Mouse (Mus musculus) limb, embryonic 15.5 days (tissue): ENCODE measurements at regions not wholly inside any gene's neighbourhood (a gene's known extent, or its start where the extent isn't known, plus 50 kb on each side); places are given as distances from the start of the nearest gene placed in this dataset.

Source experiments
- ATAC-seq: fragments of 200-750 bp; cut with Nextera tagmentation; 2 replicates; pipeline ENCODE4 v1.8.0; 2017; ENCODE audit warnings: low read depth, moderate TSS enrichment; ENCODE audit not compliant: insufficient number of reproducible peaks, low FRiP score, low TSS enrichment
- H3K27ac ChIP-seq: fragments of 300-500 bp; sonication (generic); 2 replicates; pipeline ENCODE4 v1.5.1; 2015; ENCODE audit warnings: moderate library complexity, mild to moderate bottlenecking, inconsistent platforms
- H3K27me3 ChIP-seq: fragments of 300-500 bp; sonication (generic); 2 replicates; pipeline ENCODE4 v1.6.1; 2015; ENCODE audit warnings: inconsistent platforms
- H3K36me3 ChIP-seq: fragments of 300-500 bp; sonication (generic); 2 replicates; pipeline ENCODE4 v1.6.1; 2015; ENCODE audit warnings: inconsistent platforms
- H3K4me1 ChIP-seq: fragments of 300-500 bp; sonication (generic); 2 replicates; pipeline ENCODE4 v1.6.1; 2015; ENCODE audit warnings: inconsistent platforms
- H3K4me2 ChIP-seq: fragments of 300-500 bp; sonication (generic); 2 replicates; pipeline ENCODE4 v1.6.1; 2015; ENCODE audit warnings: mild to moderate bottlenecking, inconsistent platforms
- H3K4me3 ChIP-seq: fragments of 300-500 bp; sonication (generic); 2 replicates; pipeline ENCODE4 v1.5.1; 2015; ENCODE audit warnings: mild to moderate bottlenecking, inconsistent platforms
- H3K9ac ChIP-seq: fragments of 300-500 bp; sonication (generic); 2 replicates; pipeline ENCODE4 v1.6.1; 2015; ENCODE audit warnings: inconsistent platforms
- H3K9me3 ChIP-seq: fragments of 300-500 bp; sonication (generic); 2 replicates; pipeline ENCODE4 v1.6.1; 2016; ENCODE audit warnings: inconsistent platforms
- WGBS: fragments of 180-500 bp; shearing (Covaris S2); methylation state at CpG from one replicate; pipeline ENCODE4 v1.1.7; 2015; 5-methylcytosine and 5-hydroxymethylcytosine counted together

DNA sequence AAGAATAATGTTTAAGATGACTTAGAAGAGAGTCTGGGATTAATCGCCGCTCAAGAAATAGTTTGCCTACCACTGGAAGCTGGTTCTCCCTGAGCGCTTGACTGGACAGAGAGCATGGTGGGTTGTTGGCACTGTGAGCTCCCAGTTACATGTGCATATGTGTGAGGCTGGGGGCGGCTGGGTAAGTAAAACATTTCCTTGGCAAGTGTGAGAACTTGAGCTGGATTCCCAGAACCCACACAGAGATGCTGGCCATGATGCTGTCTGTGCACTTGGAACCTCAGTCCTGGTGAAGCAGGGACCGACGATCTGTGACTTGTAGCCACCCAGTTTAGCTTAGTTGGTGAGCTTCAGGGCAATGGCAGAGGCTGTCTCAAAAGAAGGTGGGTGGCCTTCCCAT, 90.5 kb downstream of the Dact1 start:
- Histone ChIP-seq H3K4me2 (no peak overlapping the region), H3K4me1 (no peaks in the 10 kb centered on the region), H3K4me3 (no peak overlapping the region), H3K27me3 (peaks cover 3% of the 10 kb centered on the region), H3K9ac (no peak overlapping the region), H3K9me3 (no peaks in the 10 kb centered on the region), H3K27ac (no peak overlapping the region), H3K36me3 (no peaks in the 10 kb centered on the region)
- 79% methylated on average over 6 of the region's 6 CpGs for WGBS
- ATAC-seq, result no peak

DNA sequence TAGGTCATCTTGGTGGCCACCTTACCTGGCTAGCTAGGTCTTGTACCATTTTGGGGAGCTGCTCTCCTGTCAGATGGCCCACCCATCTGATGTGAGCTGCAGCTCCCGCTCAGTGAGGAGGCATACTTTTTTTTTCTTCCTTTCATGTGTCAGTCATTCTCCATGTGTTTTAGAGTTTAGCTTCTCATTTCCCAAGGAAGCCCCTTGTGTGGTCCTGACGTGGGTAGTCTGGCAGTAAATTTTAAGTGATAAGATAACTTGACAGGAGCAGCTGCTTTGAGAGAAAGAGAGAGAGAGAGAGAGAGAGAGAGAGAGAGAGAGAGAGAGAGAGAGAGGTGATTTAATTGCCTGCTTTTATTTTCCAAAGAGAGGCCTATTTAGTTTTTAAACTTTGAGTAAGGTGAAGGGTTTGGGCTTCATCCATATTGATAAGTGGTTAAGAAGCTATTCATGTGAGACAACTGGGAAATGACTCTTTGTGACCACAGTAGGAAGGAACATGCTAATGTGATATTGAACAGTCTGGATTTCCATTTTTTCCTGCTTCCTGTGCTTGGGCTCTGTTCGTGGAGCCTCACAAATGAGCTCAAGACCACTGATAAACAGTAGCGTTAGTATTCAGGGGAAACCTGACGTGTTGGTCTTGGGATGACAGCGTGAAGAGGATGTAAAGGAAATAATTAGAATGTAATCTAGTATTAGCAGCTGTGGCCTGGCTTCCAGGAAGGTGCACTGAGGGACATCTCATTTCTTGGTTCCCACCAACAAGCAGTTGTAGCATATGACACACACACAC, 92.1 kb downstream of the Dact1 start:
- no peak overlapping the region for H3K9ac ChIP-seq
- no peak overlapping the region for H3K4me3 ChIP-seq
- H3K9me3 ChIP-seq, result no peaks in the 10 kb centered on the region
- no peaks in the 10 kb centered on the region for H3K4me1 ChIP-seq
- no peak overlapping the region for H3K27ac ChIP-seq
- H3K4me2 ChIP-seq, result no peak overlapping the region
- 47% methylated on average over 6 of the region's 6 CpGs for WGBS
- ATAC-seq, result no peak
- no peaks in the 10 kb centered on the region for H3K36me3 ChIP-seq
- peaks cover 3% of the 10 kb centered on the region for H3K27me3 ChIP-seq

DNA sequence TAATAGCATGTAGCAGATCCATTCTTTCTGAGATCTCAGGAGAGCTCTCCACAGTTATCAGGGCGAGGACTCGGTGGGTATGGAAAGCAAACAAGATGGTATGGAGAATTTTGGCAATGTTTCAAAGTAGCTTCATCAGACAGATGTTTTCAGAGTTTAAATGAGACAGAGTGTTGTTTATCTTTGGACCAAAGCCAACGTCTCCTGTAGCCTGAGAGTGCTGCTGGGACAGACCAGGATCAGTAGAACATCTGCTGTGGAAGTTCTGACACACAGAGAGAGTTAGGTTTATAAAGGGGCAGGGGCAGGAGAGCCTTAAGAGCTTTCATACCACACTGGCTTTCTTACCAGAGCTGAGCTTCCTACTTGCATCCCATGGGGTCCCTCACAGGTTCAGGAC, 97.6 kb downstream of the Dact1 start:
- no peak overlapping the region for H3K4me3 ChIP-seq
- H3K27me3 ChIP-seq, result peaks cover 3% of the 10 kb centered on the region; the same call in 1 of the 2 replicates
- H3K9ac ChIP-seq, result no peak overlapping the region
- H3K4me2 ChIP-seq, result no peak overlapping the region
- H3K27ac ChIP-seq, result no peak overlapping the region
- H3K36me3 ChIP-seq, result no peaks in the 10 kb centered on the region
- no peak for ATAC-seq
- no peaks in the 10 kb centered on the region for H3K9me3 ChIP-seq
- H3K4me1 ChIP-seq, result peaks cover 1% of the 10 kb centered on the region; the same call in 1 of the 2 replicates
- WGBS, result 36% methylated on average over 3 of the region's 3 CpGs

DNA sequence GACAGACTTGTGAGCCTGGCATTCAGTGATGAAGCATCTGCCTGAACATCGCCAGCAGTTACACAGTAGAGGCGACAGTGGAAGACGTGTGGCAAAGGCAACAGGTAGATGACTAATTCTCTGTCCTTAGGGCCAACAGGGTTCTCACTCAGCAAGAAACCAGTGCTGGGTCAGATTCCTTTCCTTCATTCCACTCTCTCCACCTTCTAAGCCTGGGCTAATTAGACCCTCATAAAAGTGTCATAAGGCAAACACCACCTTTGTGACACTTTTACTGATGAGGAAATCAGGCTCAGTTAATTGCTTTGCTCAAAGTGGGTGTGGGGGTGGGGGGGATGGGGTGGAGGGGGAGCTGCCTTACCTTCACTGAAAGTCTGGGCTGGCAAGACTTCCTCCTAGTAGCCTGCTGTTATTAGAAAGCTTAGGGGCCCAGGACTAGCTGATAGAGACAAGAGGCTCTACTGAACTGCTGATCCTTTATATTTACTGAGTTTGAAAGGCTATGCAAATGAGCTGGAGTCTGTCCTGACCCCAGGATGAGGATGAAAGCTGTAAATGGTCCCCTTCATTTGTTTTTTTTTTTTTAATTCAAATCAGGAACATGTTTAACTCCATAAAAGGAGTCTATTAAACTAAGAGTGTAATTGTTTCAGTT, 98.8 kb downstream of the Dact1 start:
- Histone ChIP-seq H3K4me3 (no peak overlapping the region), H3K4me2 (no peak overlapping the region), H3K4me1 (peaks cover 5% of the 10 kb centered on the region; the same call in 1 of the 2 replicates), H3K27me3 (peaks cover 1% of the 10 kb centered on the region; the same call in 1 of the 2 replicates), H3K9me3 (no peaks in the 10 kb centered on the region), H3K9ac (no peak overlapping the region), H3K27ac (no peak overlapping the region), H3K36me3 (no peaks in the 10 kb centered on the region)
- ATAC-seq, result no peak
- WGBS, result 23% methylated on average over 3 of the region's 3 CpGs

DNA sequence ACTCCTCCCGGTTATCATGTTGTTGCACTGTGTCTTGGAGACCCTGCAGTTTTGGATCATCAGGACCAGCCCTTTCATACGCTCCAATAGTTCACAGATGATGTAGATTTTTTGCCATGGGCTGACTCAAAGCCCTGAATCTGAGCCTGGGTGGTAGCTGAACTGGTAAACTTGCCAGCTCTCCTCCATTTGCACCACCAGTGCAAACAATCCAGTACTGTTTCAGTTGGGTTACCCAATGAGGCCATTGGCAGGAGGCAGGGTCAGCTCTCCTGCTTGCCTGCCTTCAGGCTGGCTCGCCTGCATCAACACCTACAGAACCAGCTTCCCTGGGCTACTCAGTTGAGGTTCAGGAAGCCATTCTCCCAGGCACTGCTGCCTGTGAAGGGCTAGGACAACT, 102.6 kb downstream of the Dact1 start:
- Histone ChIP-seq H3K4me1 (peaks cover 5% of the 10 kb centered on the region; the same call in 1 of the 2 replicates), H3K27me3 (no peaks in the 10 kb centered on the region), H3K27ac (no peak overlapping the region), H3K36me3 (no peaks in the 10 kb centered on the region), H3K9me3 (no peaks in the 10 kb centered on the region), H3K9ac (no peak overlapping the region), H3K4me2 (no peak overlapping the region), H3K4me3 (no peak overlapping the region)
- ATAC-seq, result no peak
- WGBS, result 75% methylated on average over 3 of the region's 3 CpGs

DNA sequence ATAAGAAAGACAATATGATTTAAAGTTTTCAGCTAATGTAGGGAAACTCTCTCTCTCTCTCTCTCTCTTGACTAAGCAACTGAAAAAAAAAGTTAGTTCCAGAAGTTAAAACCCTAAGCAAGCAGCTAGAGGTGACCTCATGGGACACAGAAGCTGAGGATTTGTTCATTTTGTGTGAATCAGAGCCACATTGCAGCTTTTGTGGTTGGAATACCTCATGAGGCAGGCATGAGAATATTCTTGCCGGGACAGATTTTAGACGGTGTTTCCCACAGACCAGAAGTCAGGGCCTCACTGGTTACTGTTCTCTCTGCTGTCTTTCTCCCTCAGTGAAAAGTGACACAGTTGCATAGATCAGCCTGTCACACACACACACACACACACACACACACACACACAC, 107.3 kb downstream of the Dact1 start:
- H3K27me3 ChIP-seq, result no peaks in the 10 kb centered on the region
- H3K27ac ChIP-seq, result no peak overlapping the region
- ATAC-seq, result no peak
- no peaks in the 10 kb centered on the region for H3K36me3 ChIP-seq
- H3K4me1 ChIP-seq, result peaks cover 5% of the 10 kb centered on the region; the same call in 1 of the 2 replicates
- WGBS, result 59% methylated on average over 2 of the region's 2 CpGs
- H3K4me2 ChIP-seq, result no peak overlapping the region
- no peak overlapping the region for H3K4me3 ChIP-seq
- no peak overlapping the region for H3K9ac ChIP-seq
- no peaks in the 10 kb centered on the region for H3K9me3 ChIP-seq

DNA sequence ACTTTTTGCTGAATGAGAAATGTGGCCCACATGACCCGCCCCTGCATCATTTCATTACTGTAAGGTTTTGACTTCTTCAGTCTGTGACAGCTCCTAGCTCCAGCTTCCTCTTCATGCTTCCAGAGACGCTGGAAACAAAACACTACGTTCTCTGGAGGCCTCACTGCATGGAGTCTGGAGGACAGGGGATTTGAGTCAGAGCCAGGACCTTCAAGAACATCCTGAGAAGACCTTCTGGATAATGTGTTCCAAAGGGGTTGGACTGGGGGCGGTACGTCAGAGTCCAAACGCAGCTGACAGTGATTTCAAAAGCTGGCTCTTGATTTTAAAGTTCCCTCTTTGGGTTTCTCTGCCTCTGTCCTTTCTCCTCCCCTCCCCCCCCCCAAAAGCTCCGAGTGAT, 108.5 kb downstream of the Dact1 start:
- H3K9ac ChIP-seq, result no peak overlapping the region
- H3K27me3 ChIP-seq, result no peaks in the 10 kb centered on the region
- H3K27ac ChIP-seq, result no peak overlapping the region
- no peaks in the 10 kb centered on the region for H3K36me3 ChIP-seq
- H3K4me1 ChIP-seq, result no peaks in the 10 kb centered on the region
- H3K9me3 ChIP-seq, result no peaks in the 10 kb centered on the region
- 59% methylated on average over 7 of the region's 7 CpGs for WGBS
- no peak overlapping the region for H3K4me3 ChIP-seq
- no peak overlapping the region for H3K4me2 ChIP-seq
- ATAC-seq, result no peak

DNA sequence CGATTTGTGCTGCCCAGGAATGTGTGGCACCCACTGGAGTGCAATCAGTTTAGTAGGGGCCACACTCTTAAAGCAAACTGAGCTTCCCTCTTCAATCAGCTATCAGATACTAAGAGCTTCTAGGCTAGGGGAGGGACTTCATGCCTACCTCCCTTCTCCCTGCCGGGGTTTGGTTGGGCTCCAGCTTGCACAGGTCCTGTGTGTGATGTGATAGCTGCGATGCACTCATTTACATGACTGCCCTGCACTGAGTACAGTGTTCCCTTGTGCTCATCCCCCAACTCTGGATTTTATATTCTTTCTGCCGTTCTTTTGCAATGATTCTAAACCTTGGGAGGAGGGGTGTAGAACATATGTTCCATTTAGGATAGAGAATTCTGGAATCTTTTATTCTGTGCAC, 109.5 kb downstream of the Dact1 start:
- no peak overlapping the region for H3K27ac ChIP-seq
- no peaks in the 10 kb centered on the region for H3K9me3 ChIP-seq
- no peak overlapping the region for H3K4me2 ChIP-seq
- H3K27me3 ChIP-seq, result no peaks in the 10 kb centered on the region
- H3K4me3 ChIP-seq, result no peak overlapping the region
- H3K4me1 ChIP-seq, result no peaks in the 10 kb centered on the region
- no peak overlapping the region for H3K9ac ChIP-seq
- no peaks in the 10 kb centered on the region for H3K36me3 ChIP-seq
- 59% methylated on average over 4 of the region's 4 CpGs for WGBS
- no peak for ATAC-seq

DNA sequence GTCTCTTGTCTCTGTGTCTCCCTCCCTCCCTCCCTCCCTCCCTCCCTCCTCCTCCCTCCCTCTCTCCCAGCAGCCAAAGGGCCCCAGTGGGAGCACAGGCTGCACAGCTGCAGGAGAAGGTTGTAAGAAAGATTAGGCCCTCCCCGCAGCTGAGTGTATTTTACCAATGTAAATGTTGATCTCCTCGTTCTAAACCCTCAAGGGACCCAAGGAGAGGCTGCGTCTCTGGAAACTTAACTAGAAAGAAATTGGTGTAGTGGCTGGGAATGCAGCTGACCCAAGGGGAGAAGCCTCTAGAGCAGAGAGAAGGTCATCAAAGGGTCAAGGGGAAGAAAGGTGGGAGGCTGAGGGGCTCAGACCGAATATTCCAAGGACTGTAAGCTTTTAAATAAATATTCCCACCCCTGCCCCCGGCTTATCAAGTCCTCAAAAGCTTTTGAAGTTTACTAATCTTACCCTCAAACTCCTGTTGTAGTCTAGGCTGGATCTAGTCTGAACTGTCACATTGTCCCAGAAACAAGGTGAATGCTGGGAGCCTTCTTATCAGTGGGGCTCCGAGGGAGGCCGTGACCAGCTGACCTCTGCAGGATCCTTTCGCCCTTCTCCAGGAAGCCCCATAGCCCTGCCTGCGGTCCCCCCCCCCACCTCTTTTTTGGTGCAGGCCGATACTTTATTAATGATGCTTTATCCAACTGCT, 116.5 kb downstream of the Dact1 start:
- H3K4me1 ChIP-seq, result no peaks in the 10 kb centered on the region
- H3K9me3 ChIP-seq, result no peaks in the 10 kb centered on the region
- no peak overlapping the region for H3K9ac ChIP-seq
- no peak for ATAC-seq
- 39% methylated on average over 10 of the region's 10 CpGs for WGBS
- H3K4me2 ChIP-seq, result no peak overlapping the region
- H3K27ac ChIP-seq, result no peak overlapping the region
- H3K27me3 ChIP-seq, result 0 out of 2 replicates have a peak, but pooled peaks cover 3% of the 10 kb centered on the region
- H3K4me3 ChIP-seq, result no peak overlapping the region
- H3K36me3 ChIP-seq, result no peaks in the 10 kb centered on the region

DNA sequence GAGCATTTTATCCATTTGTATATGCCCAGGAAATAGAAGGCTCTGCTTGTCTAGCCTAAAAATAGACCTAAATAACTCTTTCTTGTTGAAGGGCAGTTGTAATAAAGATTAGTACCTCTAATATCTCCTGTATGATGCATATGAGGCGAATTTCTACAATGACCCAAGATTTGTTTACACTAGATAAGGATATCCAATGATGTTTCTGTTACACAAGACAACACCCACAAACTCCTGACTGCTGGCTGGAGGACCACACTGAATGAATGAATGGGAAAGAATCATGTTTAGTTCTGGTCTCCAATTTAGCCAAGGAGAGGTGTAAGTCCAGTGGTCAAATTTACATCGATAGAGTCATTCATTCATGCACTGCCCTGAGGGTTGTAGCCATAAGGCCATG, 118.3 kb downstream of the Dact1 start:
- Histone ChIP-seq H3K4me1 (no peaks in the 10 kb centered on the region), H3K27me3 (0 out of 2 replicates have a peak, but pooled peaks cover 8% of the 10 kb centered on the region), H3K9ac (no peak overlapping the region), H3K4me3 (no peak overlapping the region), H3K27ac (no peak overlapping the region), H3K9me3 (no peaks in the 10 kb centered on the region), H3K36me3 (no peaks in the 10 kb centered on the region), H3K4me2 (no peak overlapping the region)
- 89% methylated on average over 2 of the region's 2 CpGs for WGBS
- no peak for ATAC-seq

DNA sequence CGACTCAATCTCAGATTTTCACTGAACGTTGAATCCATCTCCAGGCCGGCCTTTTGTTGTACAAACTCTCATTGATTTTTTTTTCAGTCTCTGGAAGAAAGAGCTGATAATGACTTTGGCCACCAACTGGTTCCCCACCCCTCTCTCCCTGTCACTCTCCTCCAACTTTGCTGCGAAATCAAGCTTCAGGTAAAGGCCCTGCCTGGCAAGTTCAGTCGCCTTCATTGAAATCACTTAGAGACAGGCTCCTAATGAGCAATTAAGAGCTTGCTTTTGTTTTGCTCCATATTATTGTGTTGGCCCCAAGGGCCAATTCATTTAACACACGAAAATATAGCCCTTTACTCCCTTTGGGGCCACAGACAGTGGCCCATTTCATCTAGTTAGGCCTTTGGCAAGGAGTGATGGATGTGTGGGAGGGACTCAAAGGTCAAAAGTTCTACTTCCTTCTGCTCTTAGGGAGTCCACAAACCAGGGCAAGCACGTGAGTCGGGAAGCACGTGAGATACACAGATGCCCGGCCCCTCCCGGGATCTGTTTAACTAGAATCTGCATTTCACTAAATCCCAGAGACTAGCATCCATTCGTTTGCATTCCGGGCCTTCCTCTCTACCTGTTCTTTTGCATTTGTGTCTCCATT, 120.0 kb downstream of the Dact1 start:
- Histone ChIP-seq H3K9ac (no peak overlapping the region), H3K27ac (no peak overlapping the region), H3K27me3 (0 out of 2 replicates have a peak, but pooled peaks cover 8% of the 10 kb centered on the region), H3K4me3 (no peak overlapping the region), H3K4me1 (peaks cover 8% of the 10 kb centered on the region; the same call in 1 of the 2 replicates), H3K9me3 (no peaks in the 10 kb centered on the region), H3K36me3 (no peaks in the 10 kb centered on the region), H3K4me2 (no peak overlapping the region)
- 36% methylated on average over 13 of the region's 13 CpGs for WGBS
- no peak for ATAC-seq
